Mouse (Mus musculus): Measurements from ENCODE around the gene Plekha7.
A peak's percentile ranks its signal among the peaks of the same experiment; 100 is the strongest.

Plekha7 gene

GRCm38 (mm10) chr7:116246696-116247376, 61.3 kb downstream of the Plekha7 start:
- no peak for DNase-seq

DNA sequence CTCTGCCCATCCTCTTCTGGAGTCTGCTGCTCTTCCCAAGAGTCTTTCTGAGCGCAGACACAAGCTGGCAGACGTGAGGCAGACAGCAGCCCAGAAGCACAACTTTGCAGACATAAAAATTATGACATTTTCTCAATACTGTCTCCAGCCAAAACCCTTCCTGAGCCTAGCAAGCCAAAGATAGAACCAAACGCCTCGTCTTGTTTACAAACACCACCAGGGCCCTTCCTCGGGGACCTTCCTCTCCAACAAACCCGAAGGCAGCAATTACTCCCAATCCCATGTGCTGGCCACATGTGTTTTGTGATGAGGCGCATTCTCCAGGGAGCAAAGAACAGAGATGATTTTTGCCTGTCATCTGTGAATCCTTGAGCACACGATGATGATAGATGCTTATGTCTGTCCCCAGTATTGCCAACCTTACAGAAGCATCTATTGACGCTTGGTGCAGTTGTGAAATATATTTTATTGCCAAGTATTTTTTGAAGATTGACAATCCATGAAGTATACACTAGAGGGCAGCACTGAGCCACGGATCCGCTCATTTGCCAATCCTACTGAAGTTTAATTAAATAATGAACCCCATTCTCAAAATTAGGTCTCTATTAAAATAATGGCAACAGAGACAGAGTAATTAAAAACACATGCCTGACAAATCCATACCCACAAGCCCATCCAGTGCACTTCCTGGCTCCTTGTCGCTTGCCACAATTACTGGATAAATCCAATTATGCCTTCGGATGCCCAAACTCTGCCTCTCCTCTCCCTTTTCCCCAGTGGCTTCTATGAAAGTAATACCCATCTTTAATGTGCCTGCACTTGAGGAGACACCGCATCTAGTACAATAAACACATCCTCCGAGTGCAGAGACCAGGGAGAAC, 62.1 kb downstream of the Plekha7 start:
- DNase-seq = peak in 1 of 2 experiments; percentile 27

DNA sequence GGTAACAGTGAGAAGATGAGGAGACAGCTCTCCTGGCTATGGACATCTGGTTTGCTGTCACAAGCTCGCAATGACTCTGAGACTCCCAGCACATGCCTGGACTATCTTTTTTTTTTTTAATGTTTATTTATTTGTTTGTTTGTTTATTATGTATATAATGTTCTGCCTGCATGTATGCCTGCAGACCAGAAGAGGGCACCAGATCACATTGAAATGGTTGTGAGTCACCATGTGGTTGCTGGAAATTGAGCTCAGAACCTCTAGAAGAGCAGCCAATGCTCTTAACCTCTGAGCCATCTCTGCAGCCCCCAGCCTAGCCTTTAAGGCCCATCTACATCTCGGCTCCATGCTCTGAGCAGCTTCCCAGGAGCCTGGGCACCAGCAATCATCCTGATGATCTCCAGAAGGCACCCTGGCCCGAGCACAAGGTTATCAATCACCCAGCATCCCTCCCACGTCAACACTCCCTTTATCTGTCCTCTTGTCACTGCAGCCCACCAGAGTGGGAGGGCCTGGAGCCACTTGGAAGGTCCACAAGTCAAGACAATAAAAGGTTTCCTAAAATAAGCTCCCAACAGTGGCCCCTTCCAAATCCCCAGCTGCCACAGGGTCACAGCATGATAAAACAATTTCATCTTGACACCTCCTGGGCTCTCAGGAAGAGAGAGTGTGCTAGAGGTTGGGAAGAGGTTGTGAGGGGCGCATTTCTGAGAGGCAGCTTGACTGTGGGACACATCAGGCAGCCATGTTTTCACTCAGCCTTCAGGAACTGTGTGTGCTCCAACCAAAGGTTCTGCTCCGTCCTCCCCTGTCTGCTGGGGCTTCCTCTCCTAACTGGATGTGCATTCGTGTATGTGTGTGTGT, 63.6 kb downstream of the Plekha7 start:
- DNase-seq = no peak

DNA sequence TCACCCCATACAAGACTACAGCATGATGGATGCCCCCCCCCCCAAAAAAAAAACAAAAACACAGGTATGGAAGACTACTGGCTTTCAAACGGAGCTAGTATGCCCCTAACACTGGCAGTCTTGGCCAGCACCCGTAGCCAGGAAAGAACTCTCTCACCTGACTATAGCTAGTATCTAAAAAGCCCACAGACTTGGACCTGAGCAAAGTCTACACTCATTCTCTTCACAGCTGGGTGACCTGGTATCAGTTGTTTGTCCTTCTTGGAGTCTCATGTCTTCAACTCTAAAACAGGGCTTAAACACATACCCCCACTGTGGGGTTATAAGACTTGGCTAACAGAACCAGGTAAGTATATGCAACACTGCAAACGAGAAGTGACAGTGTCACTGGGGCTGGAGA, 65.4 kb downstream of the Plekha7 start:
- no peak for DNase-seq

DNA sequence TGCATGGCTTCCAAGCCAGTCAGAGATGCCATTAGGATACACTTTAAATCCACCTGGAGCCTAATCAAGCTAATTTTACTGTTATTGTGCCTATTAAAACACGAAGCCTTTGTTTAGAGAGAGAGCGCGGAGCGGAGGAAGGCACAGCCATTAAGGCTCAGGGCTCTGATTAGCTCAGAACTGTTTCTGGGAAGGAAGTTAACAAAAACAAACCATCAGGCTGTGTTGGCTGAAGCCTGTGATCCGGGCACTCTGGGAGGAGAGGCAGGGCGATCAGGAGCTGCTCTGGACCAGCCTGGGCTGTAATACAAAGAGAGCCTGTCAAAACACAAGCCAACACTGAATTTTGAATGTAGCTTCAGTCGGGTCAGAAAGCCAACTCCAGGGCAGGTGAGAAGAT, 66.6 kb downstream of the Plekha7 start:
- no peak for DNase-seq

GRCm38 (mm10) chr7:116240791-116241474, 67.2 kb downstream of the Plekha7 start:
- DNase-seq = no peak

GRCm38 (mm10) chr7:116240353-116240752, 67.8 kb downstream of the Plekha7 start:
- DNase-seq = no peak

GRCm38 (mm10) chr7:116238320-116238719, 69.9 kb downstream of the Plekha7 start:
- DNase-seq = no peak

GRCm38 (mm10) chr7:116237157-116237981, 70.8 kb downstream of the Plekha7 start:
- no peak for DNase-seq

- DNase-seq = no peak
Observed at GRCm38 (mm10) chr7:116236608-116237007, 71.6 kb downstream of the Plekha7 start.

DNA sequence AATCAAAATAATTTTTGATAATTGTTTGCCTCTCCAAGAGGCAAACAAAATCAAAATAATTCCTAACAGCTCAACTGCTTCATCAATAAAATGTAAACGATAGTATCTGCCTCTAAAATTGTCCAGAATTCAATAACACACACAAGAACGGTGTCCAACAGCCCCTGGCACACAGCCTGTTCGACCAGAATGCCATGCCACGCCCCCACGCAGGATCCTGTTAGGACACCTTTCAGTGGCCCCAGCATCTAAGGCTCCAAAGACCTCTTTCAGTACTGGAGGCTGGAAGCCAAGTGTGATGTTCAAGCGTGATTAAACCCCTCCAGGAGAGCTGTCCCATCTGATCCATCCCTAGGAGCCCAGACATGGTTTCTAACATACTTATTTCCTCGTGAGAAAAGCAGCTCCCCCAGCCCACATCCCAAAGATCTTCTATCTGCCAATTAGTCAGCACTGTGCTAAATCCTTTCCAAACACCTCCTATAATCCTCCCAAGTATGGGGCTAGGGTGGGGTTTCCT, 73.8 kb downstream of the Plekha7 start:
- DNase-seq = no peak

GRCm38 (mm10) chr7:116230811-116231609, 77.2 kb downstream of the Plekha7 start:
- DNase-seq = no peak

DNA sequence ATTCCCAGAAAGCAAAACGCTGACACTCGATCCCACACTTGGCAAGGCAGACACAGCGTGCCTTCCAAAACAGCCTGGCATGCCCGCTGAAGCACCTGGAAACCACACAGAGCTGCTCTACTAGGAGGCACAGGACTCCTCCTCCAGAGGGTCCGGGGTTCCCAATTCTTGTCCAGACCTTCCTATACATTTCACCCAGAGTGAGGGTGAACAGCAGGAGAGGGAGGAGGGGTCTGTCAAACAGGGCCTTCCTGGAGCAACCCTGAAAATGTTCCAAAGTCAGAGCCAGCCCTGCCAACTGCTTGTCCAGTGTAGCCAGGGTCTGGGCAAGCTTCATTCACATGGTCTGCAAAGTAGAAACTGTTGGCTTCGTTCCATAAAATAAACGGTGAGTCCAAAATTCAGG, 81.3 kb downstream of the Plekha7 start:
- DNase-seq = peak; percentile 55

DNA sequence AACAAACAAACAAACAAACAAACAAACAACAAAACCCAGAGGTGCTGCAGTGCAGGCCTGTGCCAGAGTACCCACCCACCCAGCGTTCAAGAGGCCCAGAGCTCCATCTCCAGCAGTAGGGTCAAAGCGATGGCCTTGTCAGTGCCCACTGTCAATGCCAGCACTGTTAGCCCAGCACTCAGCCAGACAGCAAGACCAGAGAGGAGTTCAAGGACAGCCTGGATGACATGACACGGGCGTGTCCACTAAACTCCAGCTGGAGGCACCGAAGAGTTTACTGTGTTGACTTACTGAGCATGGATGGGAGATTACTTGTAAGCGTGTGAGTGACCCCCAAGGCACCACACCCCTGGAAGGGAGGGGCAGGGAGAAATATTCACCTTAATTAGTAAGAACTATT, 81.9 kb downstream of the Plekha7 start:
- DNase-seq = no peak

- no peak for DNase-seq
Observed at GRCm38 (mm10) chr7:116224543-116224942, 83.6 kb downstream of the Plekha7 start.

DNA sequence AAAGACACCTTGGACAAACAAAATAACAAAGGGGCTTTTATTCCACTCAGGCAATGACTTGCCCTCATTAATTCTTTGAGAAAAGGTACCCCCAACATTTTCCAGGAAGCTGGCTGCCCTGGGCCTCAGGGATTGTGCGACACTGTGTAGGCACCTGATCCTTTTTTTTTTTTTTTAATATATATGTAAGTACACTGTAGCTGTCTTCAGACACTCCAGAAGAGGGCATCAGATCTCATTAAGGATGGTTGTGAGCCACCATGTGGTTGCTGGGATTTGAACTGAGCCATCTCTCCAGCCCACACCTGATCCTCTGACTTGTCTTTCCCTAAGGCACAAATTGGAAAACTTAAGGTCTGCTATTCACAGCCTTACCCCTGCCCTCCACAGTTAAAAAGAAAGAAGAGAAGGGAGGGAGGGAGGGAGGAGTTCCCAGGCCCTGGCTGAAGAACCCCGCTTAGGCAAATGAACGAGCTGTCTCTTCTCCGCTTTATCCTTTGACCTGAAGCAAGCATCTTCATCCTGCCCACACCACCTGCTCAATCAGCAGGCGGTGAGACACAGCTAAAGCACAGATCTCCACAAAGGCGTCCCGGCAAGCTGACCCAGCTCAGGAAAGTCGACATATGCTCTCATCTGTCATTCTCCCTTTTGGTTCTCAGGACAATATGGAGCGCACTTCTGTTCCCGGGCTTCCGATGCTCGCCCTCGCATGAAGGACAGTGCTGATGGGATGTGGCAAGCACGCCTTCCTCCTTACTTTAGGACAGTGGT, 85.0 kb downstream of the Plekha7 start:
- DNase-seq = peak; percentile 69 to 70

GRCm38 (mm10) chr7:116222288-116223009, 85.7 kb downstream of the Plekha7 start:
- no peak for DNase-seq

- DNase-seq = no peak
Observed at GRCm38 (mm10) chr7:116221883-116222282, 86.3 kb downstream of the Plekha7 start.
